Mouse (Mus musculus) limb, embryonic 13.5 days (tissue): Measurements from ENCODE around the gene S100pbp. TPM values are rescaled to one million over a fixed set of nuclear protein-coding genes. Genes with fewer than 3 reads are reported as not detected.

Experiments
- ATAC-seq: fragments of 200-750 bp; cut with Nextera tagmentation; 2 replicates; pipeline ENCODE4 v1.8.0; 2017; ENCODE audit warnings: low read depth, moderate number of reproducible peaks, moderate TSS enrichment; ENCODE audit not compliant: low FRiP score
- H3K27ac ChIP-seq: fragments of 300-500 bp; sonication (generic); 2 replicates; pipeline ENCODE4 v1.5.1; 2015; ENCODE audit warnings: inconsistent platforms, mild to moderate bottlenecking, moderate library complexity
- H3K27me3 ChIP-seq: fragments of 300-500 bp; sonication (generic); 2 replicates; pipeline ENCODE4 v1.6.1; 2015; ENCODE audit warnings: mild to moderate bottlenecking, inconsistent platforms
- H3K36me3 ChIP-seq: fragments of 300-500 bp; sonication (generic); 2 replicates; pipeline ENCODE4 v1.6.1; 2015; ENCODE audit warnings: inconsistent platforms, mild to moderate bottlenecking, moderate library complexity
- H3K4me1 ChIP-seq: fragments of 300-500 bp; sonication (generic); 2 replicates; pipeline ENCODE4 v1.6.1; 2015; ENCODE audit warnings: inconsistent platforms
- H3K4me2 ChIP-seq: fragments of 300-500 bp; sonication (generic); replicated peaks from 2 replicates; pipeline ENCODE4 v1.6.1; 2015; ENCODE audit warnings: inconsistent platforms, mild to moderate bottlenecking, moderate library complexity
- H3K4me3 ChIP-seq: fragments of 300-500 bp; sonication (generic); 2 replicates; pipeline ENCODE4 v1.5.1; 2015; ENCODE audit warnings: moderate library complexity, mild to moderate bottlenecking, inconsistent platforms
- H3K9ac ChIP-seq: fragments of 300-500 bp; sonication (generic); 2 replicates; pipeline ENCODE4 v1.6.1; 2015; ENCODE audit warnings: mild to moderate bottlenecking, inconsistent platforms
- H3K9me3 ChIP-seq: fragments of 300-500 bp; sonication (generic); 2 replicates; pipeline ENCODE4 v1.6.1; 2016; ENCODE audit warnings: inconsistent platforms
- WGBS: fragments of 180-500 bp; shearing (Covaris S2); methylation state at CpG from one replicate; pipeline ENCODE4 v1.1.7; 2015; 5-methylcytosine and 5-hydroxymethylcytosine counted together
- polyA plus RNA-seq: library from polyadenylated mRNA; unstranded; fragments of >200 nt; fragmentation: Nextera tagmentation; extraction: Ambion mirVana; gene quantifications from 2 replicates; pipeline ENCODE4 v1.2.1, GENCODE M21; 2015

S100pbp gene
- 25.6 and 30.1 TPM in 2 replicates for polyA plus RNA-seq

GRCm38 (mm10) chr4:129189542-129190519, at the start of gene S100pbp, which contains the start of gene Yars:
Gene S100pbp, minus strand, starts transcription at chr4:129189727.
Gene Yars, plus strand, starts transcription at chr4:129189760.
- peaks cover 16% of the 10 kb centered on the region for H3K36me3 ChIP-seq
- ATAC-seq, result peak; percentile 91
- peak within 1 kb of the TSS; percentile 91 for H3K9ac ChIP-seq
- H3K4me2 ChIP-seq, result peak within 1 kb of the TSS; percentile 91
- H3K4me1 ChIP-seq, result peaks cover 28% of the 10 kb centered on the region
- H3K27ac ChIP-seq, result peak within 1 kb of the TSS; percentile 92
- under 1% methylated on average over 56 of the region's 58 CpGs for WGBS
- H3K9me3 ChIP-seq, result no peaks in the 10 kb centered on the region
- peak within 1 kb of the TSS; percentile 89 for H3K4me3 ChIP-seq
- H3K27me3 ChIP-seq, result no peaks in the 10 kb centered on the region

GRCm38 (mm10) chr4:129239075-129239474, 49.5 kb upstream of the S100pbp start:
- Histone ChIP-seq H3K27me3 (no peaks in the 10 kb centered on the region), H3K27ac (no peak overlapping the region), H3K9me3 (no peaks in the 10 kb centered on the region), H3K4me1 (peaks cover 62% of the 10 kb centered on the region), H3K4me2 (peak overlapping the region; percentile 94), H3K36me3 (no peaks in the 10 kb centered on the region), H3K9ac (peak overlapping the region; percentile 79), H3K4me3 (peak overlapping the region; percentile 78)
- ATAC-seq, result peak; percentile 84
- WGBS, result under 1% methylated on average over 20 of the region's 29 CpGs

GRCm38 (mm10) chr4:129238579-129239016, 49.1 kb upstream of the S100pbp start:
- peaks cover 62% of the 10 kb centered on the region for H3K4me1 ChIP-seq
- H3K9me3 ChIP-seq, result no peaks in the 10 kb centered on the region
- WGBS, result under 1% methylated on average over 23 of the region's 23 CpGs
- H3K36me3 ChIP-seq, result no peaks in the 10 kb centered on the region
- H3K27ac ChIP-seq, result no peak overlapping the region
- H3K27me3 ChIP-seq, result no peaks in the 10 kb centered on the region
- ATAC-seq, result peak; percentile 48
- H3K4me3 ChIP-seq, result peak overlapping the region; percentile 78
- H3K4me2 ChIP-seq, result peak overlapping the region; percentile 94
- H3K9ac ChIP-seq, result peak overlapping the region; percentile 79

- no peak overlapping the region for H3K27ac ChIP-seq
- WGBS, result 7% methylated on average over 21 of the region's 21 CpGs
- H3K9ac ChIP-seq, result peak overlapping the region; percentile 79
Measured at GRCm38 (mm10) chr4:129237843-129238441, 48.4 kb upstream of the S100pbp start.

GRCm38 (mm10) chr4:129236236-129236813, 46.8 kb upstream of the S100pbp start:
- 79% methylated on average over 8 of the region's 8 CpGs for WGBS

More at GRCm38 (mm10) chr4:129237843-129238441, 48.4 kb upstream of the S100pbp start:
- Histone ChIP-seq H3K9me3 (no peaks in the 10 kb centered on the region), H3K4me3 (peak overlapping the region; percentile 78), H3K4me1 (peaks cover 60% of the 10 kb centered on the region), H3K4me2 (peak overlapping the region; percentile 94), H3K27me3 (no peaks in the 10 kb centered on the region), H3K36me3 (no peaks in the 10 kb centered on the region)
- no peak for ATAC-seq

DNA sequence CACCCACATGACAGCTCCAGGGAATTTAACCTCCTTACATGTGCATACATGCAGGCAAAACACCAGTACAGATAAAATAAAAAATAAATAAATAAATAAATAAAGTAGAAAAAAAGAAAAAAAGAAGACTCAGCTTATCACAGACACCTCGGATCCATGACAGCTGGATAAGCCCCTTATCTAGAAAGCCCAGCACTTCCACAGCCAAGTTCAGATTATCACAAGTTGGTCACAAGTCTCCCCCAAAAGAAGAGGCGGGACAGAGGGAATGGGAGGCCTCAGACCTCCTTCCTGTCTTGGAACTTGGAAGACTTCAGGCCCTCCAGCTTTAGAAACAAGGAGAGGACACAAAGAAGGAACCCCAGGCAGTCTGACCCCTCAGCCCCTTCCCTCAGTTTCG, 45.6 kb upstream of the S100pbp start:
- 77% methylated on average over 3 of the region's 3 CpGs for WGBS
- Histone ChIP-seq H3K4me3 (no peak overlapping the region), H3K36me3 (peaks cover 7% of the 10 kb centered on the region; the same call in 1 of the 2 replicates), H3K27ac (no peak overlapping the region), H3K27me3 (no peaks in the 10 kb centered on the region), H3K9me3 (no peaks in the 10 kb centered on the region), H3K4me2 (no peak overlapping the region), H3K9ac (no peak overlapping the region), H3K4me1 (peaks cover 51% of the 10 kb centered on the region)
- ATAC-seq, result no peak

More at GRCm38 (mm10) chr4:129236236-129236813, 46.8 kb upstream of the S100pbp start:
- H3K27ac ChIP-seq, result no peak overlapping the region
- H3K4me2 ChIP-seq, result 0 out of 2 replicates have a peak overlapping the region, but pooled peaks have one; percentile 9
- H3K9ac ChIP-seq, result no peak overlapping the region
- no peak overlapping the region for H3K4me3 ChIP-seq
- H3K27me3 ChIP-seq, result no peaks in the 10 kb centered on the region
- no peak for ATAC-seq
- H3K4me1 ChIP-seq, result peaks cover 52% of the 10 kb centered on the region
- H3K36me3 ChIP-seq, result 0 out of 2 replicates have a peak, but pooled peaks cover 3% of the 10 kb centered on the region
- H3K9me3 ChIP-seq, result no peaks in the 10 kb centered on the region

GRCm38 (mm10) chr4:129234488-129234887, 45.0 kb upstream of the S100pbp start:
- Histone ChIP-seq H3K4me2 (no peak overlapping the region), H3K4me3 (no peak overlapping the region), H3K27me3 (no peaks in the 10 kb centered on the region), H3K4me1 (peaks cover 48% of the 10 kb centered on the region), H3K9ac (no peak overlapping the region), H3K27ac (no peak overlapping the region), H3K9me3 (no peaks in the 10 kb centered on the region), H3K36me3 (peaks cover 7% of the 10 kb centered on the region; the same call in 1 of the 2 replicates)
- no peak for ATAC-seq
- 57% methylated on average over 7 of the region's 7 CpGs for WGBS

DNA sequence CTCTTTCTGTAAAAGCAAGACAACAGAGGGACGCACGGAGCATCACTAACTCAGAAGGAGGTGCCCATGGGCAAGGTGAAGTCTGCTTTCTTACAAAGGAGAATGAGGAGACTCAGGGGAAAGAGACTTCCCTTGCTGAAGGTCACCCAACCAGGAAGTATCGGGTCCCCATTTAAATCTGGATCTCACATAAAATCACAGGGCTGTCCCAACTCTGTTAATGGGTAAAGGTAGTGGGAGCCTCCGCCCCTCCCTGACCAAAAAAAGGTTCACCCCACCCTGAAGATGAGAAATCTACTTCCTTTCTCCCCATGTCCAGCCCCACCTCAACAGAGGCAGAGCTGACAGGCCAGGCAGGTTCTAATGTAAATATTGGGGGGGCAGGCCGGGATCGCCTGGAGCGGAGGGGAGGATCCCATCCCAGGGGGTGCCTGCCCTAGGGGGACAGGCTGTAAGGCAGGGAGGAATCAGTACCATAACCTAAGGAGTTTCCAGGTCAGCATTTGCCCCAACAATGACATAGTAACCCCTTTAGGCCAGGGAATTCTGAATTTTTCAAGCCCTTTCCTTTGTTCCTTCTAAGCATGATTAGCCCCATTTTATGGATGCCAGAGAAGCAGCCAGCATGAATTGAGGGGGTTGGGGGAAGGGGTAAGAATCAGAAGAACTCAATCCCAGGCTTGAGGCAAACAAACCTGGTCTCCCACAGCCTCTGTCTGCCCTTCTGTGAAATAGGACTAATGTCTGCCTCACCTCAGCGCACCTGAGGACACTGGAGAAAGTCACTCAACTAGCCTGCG, 43.2 kb upstream of the S100pbp start:
- Histone ChIP-seq H3K4me3 (no peak overlapping the region), H3K9ac (no peak overlapping the region), H3K27ac (no peak overlapping the region), H3K4me2 (no peak overlapping the region), H3K27me3 (0 out of 2 replicates have a peak, but pooled peaks cover 4% of the 10 kb centered on the region), H3K4me1 (peaks cover 45% of the 10 kb centered on the region), H3K36me3 (peaks cover 7% of the 10 kb centered on the region; the same call in 1 of the 2 replicates), H3K9me3 (no peaks in the 10 kb centered on the region)
- WGBS, result 78% methylated on average over 9 of the region's 9 CpGs
- no peak for ATAC-seq

DNA sequence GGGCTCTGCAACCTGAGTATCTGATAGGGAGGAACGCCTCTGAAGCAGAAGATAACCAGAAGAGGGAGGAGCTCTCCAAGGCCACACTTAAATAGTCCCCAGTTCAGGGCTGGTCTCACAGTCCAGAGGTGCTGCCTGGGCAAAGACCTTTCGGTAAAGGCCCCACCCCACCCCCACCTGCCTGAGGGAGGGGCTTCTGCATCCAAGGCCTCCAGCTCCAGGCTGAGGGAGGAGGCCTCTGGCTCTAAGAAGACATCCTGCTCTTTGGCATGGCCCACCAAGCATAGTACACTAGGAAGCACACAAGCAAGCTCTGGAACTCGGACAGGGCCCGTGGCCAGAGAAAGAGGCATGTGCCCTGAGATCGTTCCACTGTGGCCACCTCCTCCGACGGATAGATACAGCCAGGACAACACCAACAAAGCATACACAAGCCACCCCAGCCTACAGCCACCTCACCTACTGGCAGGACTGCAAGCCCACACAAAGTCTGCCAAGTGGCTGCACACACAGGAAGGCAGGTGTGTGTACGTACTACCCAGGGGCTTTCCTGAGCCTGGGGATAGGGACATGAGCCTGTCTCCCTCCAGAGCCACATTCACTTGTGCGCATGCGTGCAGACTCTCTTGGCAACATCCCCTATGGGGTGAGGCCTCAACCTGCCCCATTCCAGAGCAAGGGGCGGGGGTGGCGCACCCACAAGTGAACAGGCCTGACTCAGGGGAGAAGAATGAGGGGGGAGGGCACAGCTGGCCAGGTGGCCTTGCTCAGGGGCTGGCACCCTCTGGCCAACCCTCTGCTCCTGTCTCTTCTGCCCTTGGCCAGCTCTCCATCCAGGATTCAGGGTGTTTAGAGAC, 42.3 kb upstream of the S100pbp start:
- ATAC-seq, result no peak
- H3K4me1 ChIP-seq, result peaks cover 45% of the 10 kb centered on the region

GRCm38 (mm10) chr4:129230926-129231325, 41.4 kb upstream of the S100pbp start:
- 0 out of 2 replicates have a peak, but pooled peaks cover 4% of the 10 kb centered on the region for H3K27me3 ChIP-seq
- H3K4me3 ChIP-seq, result no peak overlapping the region
- H3K4me2 ChIP-seq, result no peak overlapping the region
- H3K4me1 ChIP-seq, result peaks cover 51% of the 10 kb centered on the region
- ATAC-seq, result no peak
- 68% methylated on average over 8 of the region's 8 CpGs for WGBS
- no peaks in the 10 kb centered on the region for H3K9me3 ChIP-seq
- H3K9ac ChIP-seq, result no peak overlapping the region
- no peak overlapping the region for H3K27ac ChIP-seq
- peaks cover 7% of the 10 kb centered on the region; the same call in 1 of the 2 replicates for H3K36me3 ChIP-seq

More for the DNA sequence above, 42.3 kb upstream of the S100pbp start:
- 0 out of 2 replicates have a peak, but pooled peaks cover 4% of the 10 kb centered on the region for H3K27me3 ChIP-seq
- no peak overlapping the region for H3K9ac ChIP-seq
- H3K9me3 ChIP-seq, result no peaks in the 10 kb centered on the region
- H3K4me2 ChIP-seq, result no peak overlapping the region
- H3K27ac ChIP-seq, result peak overlapping the region; percentile 55; the same call in 1 of the 2 replicates
- WGBS, result 57% methylated on average over 12 of the region's 12 CpGs
- H3K36me3 ChIP-seq, result peaks cover 7% of the 10 kb centered on the region; the same call in 1 of the 2 replicates
- no peak overlapping the region for H3K4me3 ChIP-seq
